Mouse (Mus musculus) lung, postnatal 0 days (tissue): ENCODE measurements around the gene Eif4e.
A peak's percentile ranks its signal among the peaks of the same experiment; 100 is the strongest.

Source experiments
- CTCF ChIP-seq: IDR thresholded peaks from 2 replicates; pipeline ENCODE4 v1.5.1; 2016; ENCODE audit warnings: antibody characterized with exemption, mild to moderate bottlenecking
- EP300 ChIP-seq: IDR thresholded peaks from 2 replicates; pipeline ENCODE4 v1.6.1; 2016; ENCODE audit warnings: antibody characterized with exemption, mild to moderate bottlenecking, control low read depth

DNA sequence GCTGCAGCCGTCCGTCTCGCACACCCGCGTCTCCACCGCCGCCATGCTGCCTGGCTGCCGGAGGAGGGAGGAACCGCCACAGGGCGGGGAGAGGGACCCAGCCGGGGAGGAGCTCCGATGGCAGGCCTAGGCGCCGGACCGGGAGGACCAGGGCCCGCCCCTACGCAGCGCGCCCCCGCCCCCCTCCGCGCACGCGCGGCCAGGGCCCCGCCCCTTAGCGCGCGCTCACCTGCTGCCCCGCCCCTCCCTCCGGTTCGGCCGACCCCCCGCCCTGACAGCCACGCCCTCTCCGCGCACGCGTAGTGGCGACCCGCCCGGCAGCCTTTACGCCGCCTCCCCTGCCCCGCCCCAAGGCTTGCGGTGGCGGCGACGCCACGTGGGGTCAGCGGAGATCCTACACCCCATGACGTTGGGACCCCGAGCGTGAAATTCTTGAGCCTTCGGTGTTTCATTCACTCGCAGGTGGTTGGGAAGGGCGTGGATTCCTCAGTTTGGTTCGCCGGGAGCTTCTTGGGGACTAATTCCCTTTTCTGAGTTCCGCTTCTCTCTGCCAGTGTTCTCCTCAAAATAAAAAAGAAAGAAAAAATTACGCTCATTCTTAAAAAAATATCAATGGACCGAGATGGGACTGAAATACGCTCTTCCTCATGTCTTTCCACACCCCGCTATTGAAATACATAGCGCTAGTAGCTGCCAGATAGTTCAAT, 36.5 kb upstream of the Eif4e start, which contains the start of gene Metap1:
- TF ChIP-seq CTCF: peak; percentile 38
- TF ChIP-seq EP300: no peak
